Mouse (Mus musculus) T-helper 2 cell (primary cell): ENCODE measurements around the gene Gm11213.

ENCODE experiments used
- in situ Hi-C: fragments of 300-600 bp; cut with MboI, MseI; formaldehyde crosslinking; loops from one replicate; pipeline ENCODE4 v1.15.1; 2025; ENCODE audit warnings: high pct_unique_total_duplicates

The Gm11213 gene

DNA sequence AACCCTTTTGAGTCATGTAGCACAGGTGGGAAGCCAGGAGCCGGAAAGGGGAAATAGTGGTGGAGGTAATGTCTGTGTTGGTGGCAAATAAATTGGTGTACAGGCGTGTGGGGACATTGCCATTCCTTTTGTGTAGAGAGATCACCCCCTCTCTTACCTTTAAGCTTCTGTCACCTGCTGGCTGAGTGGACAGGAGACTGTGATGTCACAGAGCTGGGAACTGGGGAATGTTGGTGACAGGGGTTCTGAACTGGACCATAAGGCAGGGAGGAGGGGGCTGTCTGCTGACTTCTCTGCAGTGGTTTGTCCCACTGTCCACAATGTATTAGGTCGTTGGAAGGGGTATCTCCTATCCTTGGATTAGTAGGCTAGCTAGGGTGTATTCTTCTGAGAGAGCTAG, at the start of gene Gm11213:
Gm11213 (minus strand) TSS at position 317 of the 400 bp plus-strand sequence.
- in situ Hi-C loops = no loop called here

DNA sequence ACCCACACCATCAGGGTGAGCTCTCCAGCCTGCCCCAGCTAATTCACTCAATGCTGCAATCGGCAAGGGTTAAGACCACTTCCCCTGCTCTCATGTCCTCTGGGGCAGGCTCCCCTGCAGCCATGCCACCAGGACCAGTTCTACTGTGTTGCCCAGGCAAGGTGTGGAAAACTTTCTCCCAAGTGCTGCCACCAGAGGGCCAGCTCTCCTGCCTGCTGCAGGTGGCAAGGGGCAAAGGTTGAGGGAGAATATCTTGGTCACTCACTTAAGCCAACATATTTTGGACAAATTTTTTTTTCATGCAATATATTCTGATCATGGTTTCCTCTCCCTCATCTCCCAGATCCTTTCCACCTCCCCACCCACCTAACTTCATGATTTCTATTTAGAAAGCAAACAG, 49.3 kb upstream of the Gm11213 start:
- in situ Hi-C loops = no loop called here

DNA sequence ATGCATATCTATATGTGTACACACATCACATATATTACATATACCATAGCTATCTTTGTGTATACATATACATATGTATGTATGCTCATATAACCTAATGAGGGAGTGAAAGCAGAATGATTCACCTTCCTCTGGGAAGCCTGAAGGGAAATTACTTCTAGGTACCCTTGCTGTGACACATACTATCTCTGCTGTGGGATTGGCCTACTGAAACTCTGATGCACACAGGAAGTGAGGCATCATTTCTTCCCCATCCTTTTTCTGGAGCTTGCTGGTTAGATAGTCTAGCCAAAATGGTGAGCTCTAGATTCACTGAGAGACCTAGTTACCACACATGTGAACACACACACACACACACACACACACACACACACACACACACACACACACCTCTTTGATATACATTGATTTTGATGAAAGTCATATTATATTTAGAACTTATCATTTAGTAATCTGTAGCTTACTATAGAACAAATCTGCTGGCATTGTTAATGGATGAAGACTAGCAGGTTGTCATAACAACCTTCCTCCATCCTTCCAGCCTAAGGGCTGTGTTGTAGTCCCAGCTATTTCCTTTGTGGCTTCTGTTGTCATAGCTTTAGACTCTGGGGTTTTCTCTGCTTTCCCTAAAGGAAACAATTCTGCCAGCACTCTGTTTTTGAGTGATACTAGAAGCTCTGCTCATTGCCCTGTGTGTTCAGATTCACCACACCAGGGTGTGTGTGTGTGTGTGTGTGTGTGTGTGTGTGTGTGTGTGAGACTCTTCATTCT, 39.1 kb upstream of the Gm11213 start:
- in situ Hi-C loops = no loop called here

DNA sequence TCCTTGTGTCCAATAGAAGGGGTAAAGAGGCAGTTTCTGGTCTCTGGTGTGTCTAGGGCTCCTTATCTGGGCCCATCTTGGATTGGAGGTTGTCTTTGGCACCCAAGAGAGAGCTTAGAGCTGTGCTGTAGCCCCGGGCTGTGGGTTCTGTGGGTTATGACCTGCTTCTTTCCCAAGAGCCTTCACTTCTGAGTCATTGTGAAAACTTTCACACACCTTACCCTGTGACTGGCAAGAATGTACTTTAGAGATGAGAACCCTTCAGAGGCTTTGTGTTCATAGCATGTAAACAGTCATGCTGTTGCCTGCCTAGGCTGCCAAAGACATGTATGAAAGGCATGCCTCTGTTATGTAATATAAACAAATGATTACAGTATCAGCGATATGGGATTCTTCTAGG, 34.8 kb upstream of the Gm11213 start:
- in situ Hi-C loops = no loop called here

DNA sequence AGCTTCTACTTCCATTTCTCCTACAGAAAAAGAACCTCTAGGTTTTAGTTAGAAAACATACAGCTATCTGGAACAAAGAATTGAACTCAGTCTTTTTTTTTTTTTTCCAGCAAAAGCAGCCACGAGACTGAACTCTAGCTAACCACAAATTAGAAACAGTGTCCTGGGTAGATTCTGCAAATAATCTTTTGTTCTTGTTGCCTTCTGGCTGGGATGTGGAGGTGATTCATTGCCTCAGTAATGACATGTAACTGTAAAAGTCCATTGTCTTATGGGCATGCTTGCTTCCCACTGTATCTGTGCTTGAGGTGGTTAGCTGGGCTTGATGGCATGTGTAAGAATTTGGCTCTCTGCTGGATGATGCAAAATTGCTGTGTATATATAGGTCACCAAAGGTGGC, 33.5 kb upstream of the Gm11213 start:
- in situ Hi-C loops = no loop called here

DNA sequence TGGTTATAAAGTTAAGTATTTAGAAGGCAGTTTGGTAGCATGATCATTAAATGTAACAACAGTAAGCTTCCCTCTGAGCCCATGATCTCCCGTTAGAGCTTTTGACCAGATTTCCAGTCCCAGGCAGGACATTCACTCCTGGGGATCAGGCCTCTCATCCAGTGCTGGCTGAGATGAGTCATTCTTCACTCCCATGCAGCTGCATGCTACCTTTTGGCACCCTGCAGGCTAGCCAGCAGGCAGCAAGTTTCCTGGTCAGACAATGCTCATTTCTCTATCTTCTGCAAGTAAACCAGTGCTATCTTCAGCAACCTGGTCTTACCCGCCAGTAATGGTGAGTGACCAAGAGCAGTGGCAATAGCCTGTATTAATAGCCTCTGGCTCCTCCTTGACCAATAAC, 28.1 kb upstream of the Gm11213 start:
- in situ Hi-C loops = no loop called here

DNA sequence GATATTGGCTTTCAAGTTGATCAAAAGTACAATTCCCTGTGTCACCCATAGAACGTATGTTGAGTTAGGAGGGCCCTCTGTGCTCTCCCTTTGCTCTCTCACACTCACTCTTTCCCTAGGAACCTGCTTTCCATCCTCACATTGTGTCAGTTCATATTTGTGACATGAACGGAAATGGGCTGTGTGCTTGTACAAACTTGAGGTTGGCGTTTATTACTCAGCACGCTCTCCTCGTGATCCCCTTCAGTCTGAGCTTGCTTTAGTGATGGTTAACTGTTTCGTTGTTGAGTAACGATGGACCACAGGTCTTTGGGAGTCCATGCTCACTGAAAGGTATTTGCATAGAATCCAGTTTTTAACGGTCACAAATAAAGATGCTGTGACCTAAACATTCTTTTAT, 22.1 kb upstream of the Gm11213 start:
- in situ Hi-C loops = loop anchor here (10.0 kb wide), 1 partner anchor 208 kb away; no protein-coding TSS in a partner anchor

DNA sequence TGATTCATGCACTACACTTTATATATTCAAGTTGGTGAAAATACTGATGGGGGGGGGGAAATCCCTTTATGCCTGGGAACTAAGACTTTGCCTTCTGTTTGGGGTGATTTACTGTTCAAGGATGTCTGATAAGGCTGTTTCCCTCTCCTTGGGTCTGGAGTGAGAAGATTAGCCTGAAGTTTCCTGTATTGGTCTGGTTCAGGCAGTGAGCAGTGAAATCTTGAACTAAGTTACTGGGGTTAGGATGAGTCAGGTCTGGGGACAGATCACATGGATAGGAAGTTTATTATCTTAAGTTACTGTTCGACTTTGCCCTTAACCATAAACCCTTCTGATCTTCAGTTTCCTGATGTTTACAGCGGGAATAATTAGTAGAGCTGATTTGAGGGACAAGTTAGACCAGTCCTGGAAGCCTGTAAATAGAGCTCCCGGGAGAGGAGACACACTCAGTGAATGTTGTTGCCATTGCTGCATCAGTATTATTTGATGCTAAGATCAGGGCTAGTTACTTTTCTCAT, 20.6 kb upstream of the Gm11213 start:
- in situ Hi-C loops = loop anchor here (10.0 kb wide), 1 partner anchor 209 kb away; no protein-coding TSS in a partner anchor

DNA sequence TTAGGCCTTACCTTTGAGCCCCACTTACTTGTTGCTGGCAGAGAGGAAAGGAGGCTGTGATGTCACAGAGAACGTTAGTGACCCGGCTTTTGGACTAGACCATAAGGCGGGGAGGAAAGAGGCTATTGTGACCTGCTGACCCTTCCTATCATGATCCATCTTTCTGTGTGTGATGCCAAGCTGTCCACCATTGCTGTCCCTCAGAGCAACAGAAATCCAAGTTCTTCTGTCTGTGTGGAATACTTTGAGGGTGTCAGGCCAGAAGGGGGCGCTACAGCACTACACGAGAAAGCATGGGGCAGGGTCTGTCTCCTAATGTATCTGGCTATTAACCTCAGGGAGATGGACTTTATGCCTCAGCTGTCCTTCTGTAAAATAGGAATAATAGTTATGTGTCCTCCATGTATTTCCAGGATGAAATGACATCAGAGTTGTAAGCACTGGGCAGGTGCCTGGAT, 17.3 kb upstream of the Gm11213 start, which contains the start of gene Tex48:
Tex48 (minus strand) TSS at position 51 of the 458 bp plus-strand sequence.
- in situ Hi-C loops = loop anchor here (5.0 to 10.0 kb wide), 2 partner anchors 212 to 320 kb away; no protein-coding TSS in a partner anchor

DNA sequence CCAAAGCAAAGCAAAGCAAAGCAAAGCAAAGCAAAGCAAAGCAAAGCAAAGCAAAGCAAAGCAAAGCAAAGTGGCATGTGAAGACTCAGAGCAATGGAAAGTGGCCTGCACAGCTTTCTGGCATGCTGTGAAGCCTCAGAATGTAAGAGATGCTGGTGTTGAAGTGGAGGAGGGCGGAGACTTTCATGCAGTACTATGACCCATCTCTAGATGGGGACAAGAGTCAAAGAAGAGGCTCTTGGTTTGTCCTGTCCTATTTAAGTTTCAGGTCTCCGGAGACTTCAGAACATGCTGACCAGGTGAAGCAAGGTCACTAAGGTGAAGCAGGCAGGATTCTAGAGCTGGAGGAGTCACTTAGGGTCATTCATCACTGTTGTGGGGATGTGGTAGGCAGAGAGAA, 16.8 kb upstream of the Gm11213 start:
- in situ Hi-C loops = loop anchor here (5.0 to 10.0 kb wide), 2 partner anchors 213 to 320 kb away; no protein-coding TSS in a partner anchor

DNA sequence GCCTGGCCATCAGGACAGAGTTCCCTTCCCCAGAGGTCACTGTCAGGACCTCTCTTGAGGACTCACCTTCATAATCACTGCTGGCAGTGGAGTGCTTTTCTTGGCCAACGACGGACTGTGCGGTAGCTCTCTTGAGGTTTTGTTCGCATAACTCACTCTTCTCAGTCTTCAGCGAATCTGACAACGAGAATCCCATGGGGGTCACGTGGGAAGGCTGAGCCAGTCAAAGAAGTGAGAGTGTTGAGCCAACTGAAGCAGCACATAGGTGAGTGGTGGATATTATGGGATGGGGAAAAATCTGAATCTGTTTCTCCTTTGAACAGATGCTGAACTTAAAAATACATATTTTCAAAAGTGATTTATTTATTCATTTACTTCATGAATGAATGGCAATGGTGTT, 3.3 kb upstream of the Gm11213 start:
- in situ Hi-C loops = no loop called here

DNA sequence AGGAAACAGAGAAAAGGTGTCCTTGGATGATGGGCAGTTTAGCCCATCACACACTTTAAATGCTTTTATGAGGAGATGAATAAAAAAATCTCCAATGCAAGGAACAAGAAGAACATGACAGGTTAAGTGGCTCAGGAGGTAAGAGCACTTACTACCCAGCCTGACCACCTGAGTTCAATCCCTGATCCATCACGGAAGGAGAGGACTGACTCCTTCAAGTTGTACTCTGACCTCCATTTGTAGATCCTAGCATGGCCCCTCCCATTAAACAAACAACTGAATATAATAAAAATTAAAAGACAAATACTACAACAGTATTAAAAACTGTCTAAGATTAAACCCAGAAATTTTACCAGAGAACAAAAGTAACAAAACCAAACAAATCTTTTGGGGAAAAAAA, 907 bp upstream of the Gm11213 start:
- in situ Hi-C loops = no loop called here

DNA sequence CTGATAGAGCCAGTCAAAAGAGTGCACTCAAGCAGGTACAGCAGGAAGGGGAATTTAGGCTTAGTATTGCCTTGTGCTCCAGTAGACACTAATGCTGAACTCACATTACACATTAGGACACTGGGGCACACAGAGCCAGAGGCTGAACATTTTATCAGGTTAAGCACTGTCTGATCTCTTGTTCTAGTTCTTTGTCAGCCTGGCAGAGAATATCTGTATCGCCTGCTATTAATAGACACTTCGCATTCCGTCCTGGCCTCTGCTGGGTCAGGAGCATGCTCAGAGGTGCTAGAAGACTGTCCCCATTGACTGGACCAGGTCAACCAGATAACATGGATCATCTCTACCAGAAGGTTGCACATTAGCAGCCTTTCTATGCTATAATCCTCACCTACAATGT, 484 bp upstream of the Gm11213 start:
- in situ Hi-C loops = no loop called here

DNA sequence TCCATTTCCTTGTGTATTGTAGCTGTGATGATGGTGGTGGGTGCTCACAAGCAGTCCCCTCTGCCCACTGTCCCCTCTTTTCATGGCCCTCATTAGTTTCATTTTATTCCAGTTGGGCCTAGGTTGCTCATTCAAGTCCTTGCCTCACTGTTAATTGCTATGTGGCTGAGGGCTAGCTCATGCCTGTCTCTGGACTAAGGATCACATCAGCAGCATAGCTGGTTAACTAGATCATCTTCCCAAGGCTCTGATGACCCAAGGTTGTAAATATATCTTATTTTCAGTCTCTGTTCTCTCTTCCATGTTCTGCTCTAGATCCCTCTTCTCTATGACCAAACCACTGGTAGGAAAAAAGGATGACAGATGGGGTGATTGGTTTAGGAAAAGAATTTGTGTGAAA, 3.8 kb downstream of the Gm11213 start:
- in situ Hi-C loops = no loop called here

DNA sequence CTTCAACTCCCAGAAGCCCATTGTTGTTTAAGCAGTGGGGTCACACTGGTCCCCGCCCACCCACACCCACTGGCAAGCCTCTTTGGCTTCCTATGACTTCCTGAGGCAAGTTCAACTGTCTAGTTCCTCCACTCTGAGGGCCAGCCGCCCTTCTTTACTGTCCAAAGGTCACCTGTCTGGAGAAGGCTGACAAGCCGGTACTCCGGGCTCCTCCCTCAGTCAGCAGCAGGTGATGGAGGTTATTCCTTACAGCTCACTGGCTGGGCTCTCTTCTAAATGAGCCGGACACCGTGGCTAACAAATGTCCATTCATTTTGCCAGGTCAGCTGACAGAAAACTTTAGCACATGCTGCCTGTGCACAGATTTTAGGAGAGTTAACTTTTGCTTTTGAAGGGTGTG, 4.3 kb downstream of the Gm11213 start:
- in situ Hi-C loops = no loop called here

DNA sequence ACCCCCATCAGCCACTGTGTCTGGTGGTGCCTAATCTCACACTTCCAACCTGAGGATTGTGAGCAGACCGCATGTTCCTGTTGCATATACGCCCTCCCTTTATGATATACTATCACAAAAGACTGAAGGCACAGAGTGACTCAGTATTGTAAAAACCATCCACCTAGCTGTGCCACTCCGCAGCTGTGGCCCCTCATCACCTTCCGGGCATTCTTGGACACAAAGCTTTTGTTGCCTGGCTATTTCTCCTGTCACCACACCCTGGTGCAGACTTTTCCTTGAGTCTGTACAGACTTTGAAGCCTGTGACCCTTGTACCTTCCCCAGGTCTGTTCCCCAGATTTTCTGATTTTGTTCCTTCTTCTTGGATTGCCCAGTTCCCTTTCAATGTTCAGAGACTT, 9.1 kb downstream of the Gm11213 start:
- in situ Hi-C loops = no loop called here

DNA sequence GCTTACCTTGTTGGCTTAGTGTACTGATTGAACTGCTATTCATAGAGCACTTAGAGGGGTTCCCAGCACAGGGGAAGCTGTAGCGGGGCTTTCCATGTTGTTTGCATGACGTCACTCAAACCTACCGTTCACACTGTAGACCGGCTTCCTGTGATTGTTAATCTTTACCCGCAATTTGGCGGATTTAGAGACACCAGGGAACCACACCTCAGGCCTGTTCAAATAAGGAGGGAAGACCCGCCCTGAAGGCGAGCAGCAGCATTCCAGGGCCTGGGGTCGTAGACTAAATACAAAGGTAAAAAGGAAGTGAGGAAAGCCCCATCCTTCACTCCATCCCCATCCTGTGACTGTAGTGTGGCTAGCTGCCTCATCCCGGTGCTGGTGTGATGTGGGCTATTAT, 9.8 kb downstream of the Gm11213 start:
- in situ Hi-C loops = no loop called here

DNA sequence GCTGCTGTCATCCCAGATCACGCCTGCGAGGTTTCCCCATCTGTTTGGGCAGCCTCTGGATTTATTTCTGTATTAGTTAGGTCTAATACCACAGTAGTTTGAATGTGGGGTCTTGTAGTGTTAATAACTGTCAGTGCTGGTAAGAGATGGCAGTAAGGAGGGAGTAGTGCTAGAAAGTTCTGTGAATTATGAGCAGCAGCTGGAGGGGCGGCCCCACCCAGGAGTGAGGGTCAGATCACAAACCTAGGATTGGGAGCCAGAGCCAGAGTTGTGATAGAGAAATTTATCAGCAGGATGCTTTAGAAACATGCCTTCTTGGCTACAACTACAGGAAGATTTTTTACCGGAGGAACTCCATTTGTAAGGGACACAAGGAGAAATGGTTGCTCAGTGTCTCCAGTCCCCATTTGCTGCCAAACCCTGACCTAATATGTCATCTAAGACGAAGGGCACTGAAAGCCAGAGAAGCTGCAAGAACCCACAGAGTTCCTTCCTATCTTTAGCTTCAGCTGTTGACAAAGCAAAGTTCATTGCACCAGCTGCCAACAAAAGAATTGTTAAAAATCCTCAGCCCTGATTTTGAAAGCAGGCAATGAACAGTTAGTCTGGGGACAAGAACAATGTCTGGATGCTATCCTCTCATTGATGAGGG, 10.5 kb downstream of the Gm11213 start:
- in situ Hi-C loops = no loop called here

DNA sequence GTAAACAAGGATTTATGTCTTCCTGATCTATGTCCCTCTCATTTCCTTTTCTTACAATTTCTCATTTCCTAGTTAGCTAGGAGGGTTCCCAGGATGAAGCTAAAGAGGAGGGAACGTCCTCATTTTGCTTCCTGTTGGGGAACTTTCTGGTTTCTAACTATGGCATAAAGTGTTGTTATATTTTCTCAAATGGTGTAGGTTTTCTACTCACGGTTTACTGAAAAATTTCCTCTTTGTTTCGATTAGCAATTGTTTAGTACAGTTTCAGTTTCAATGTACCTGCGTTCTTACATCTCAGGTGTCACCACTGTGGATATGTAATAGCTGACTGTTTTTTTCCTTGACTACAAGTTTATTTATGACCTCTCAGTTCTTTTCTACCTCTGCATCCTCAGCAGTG, 14.5 kb downstream of the Gm11213 start:
- in situ Hi-C loops = no loop called here

DNA sequence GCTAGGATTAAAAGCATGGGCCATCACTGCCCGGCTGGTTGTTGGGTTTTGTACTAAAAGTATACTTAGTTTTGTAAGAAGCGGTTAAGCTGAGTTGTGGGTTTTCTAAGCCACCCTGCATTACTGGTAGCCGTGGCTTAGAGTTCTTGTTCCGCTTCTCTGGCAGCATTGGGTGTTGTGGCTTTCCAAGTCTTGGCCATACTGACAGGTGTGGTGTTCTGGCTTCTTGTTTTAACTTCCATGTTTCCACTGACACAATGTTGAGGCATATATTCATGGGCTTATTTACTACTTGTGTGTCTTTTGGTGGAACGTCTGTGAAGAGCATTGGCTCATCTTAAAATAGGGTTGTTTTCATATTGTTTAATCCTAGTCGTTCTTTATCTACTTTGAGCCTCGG, 15.1 kb downstream of the Gm11213 start:
- in situ Hi-C loops = no loop called here

DNA sequence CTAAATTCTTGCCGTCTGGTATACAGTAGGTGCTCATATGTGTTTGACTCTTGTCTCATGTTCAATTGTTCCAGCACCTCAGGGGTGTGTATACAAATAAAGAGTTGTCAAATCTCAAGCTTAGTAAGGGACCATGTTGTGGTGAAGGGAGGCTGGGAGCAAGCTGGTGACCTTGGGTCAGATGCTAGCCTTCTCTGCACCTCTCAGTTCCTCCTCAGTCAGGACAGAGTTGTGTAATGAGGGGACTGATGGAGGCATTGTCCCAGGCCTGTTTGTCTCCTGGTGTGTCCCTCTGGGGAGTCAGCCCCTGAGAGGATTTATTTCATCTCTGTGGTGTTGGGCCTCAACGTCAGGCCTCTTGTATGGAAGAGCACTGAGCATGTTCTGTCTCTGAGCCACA, 18.8 kb downstream of the Gm11213 start:
- in situ Hi-C loops = no loop called here

DNA sequence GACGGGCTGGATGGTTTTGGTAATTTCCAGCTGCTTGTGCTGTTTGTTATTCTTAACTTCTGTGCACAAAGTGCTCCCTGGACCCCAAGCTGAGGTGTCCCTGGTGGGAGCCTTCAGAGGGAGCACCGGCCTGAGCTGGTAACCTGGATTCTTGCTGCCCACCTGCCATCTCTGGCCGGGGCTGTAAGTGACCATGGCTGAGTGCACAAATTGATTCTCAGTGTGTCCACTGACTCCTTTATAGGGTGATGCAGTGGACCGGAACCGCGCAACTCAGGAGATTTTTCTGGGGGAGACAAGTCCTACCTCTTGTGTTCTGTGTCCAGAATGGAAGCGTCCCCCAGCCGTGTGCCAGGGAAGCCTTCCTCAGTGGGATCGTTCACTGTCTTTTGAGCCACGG, 19.8 kb downstream of the Gm11213 start:
- in situ Hi-C loops = no loop called here

DNA sequence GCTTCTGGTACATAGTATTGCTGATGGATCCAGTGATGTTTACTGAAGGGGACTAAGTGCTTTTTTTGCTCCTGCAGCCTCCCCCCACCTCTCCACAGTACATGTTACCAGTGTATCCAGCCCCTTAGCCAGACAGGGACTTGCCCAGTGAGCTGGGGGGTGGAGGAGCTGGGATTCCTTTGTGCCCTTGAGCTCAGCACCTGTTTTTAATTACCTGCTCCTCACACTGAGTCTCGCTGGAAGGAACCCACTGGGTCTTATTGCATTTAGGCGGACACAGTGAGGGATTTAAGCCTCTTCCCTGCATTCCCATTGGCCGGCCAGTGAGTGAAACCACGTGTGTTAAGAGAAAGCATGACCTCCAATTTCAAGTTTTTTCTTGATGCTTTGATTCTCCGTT, 22.5 kb downstream of the Gm11213 start:
- in situ Hi-C loops = no loop called here
